Mouse (Mus musculus) neural tube, embryonic 12.5 days (tissue): ENCODE results near the gene Ap3m1. TPM values are rescaled to one million over a fixed set of nuclear protein-coding genes. Genes with fewer than 3 reads are reported as not detected.

ENCODE experiments used
- ATAC-seq: fragments of 200-750 bp; cut with Nextera tagmentation; 2 replicates; pipeline ENCODE4 v1.8.0; 2017; ENCODE audit warnings: low read depth, mild to moderate bottlenecking, moderate TSS enrichment, moderate library complexity; ENCODE audit not compliant: low FRiP score
- H3K27ac ChIP-seq: fragments of 300-500 bp; sonication (generic); 2 replicates; pipeline ENCODE4 v1.5.1; 2016
- H3K27me3 ChIP-seq: fragments of 300-500 bp; sonication (generic); replicated peaks from 2 replicates; pipeline ENCODE4 v1.6.1; 2016; ENCODE audit warnings: mild to moderate bottlenecking
- H3K36me3 ChIP-seq: fragments of 300-500 bp; sonication (generic); 2 replicates; pipeline ENCODE4 v1.6.1; 2016; ENCODE audit warnings: mild to moderate bottlenecking
- H3K4me1 ChIP-seq: fragments of 300-500 bp; sonication (generic); 2 replicates; pipeline ENCODE4 v1.6.1; 2016
- H3K4me2 ChIP-seq: fragments of 300-500 bp; sonication (generic); replicated peaks from 2 replicates; pipeline ENCODE4 v1.6.1; 2016; ENCODE audit warnings: mild to moderate bottlenecking
- H3K4me3 ChIP-seq: fragments of 300-500 bp; sonication (generic); 2 replicates; pipeline ENCODE4 v1.5.1; 2016
- H3K9ac ChIP-seq: fragments of 300-500 bp; sonication (generic); 2 replicates; pipeline ENCODE4 v1.6.1; 2016; ENCODE audit warnings: mild to moderate bottlenecking
- H3K9me3 ChIP-seq: fragments of 300-500 bp; sonication (generic); 2 replicates; pipeline ENCODE4 v1.6.1; 2016; ENCODE audit warnings: mild to moderate bottlenecking
- WGBS: fragments of 180-500 bp; shearing (Covaris S2); methylation state at CpG from one replicate; pipeline ENCODE4 v1.1.7; 2016; 5-methylcytosine and 5-hydroxymethylcytosine counted together
- polyA plus RNA-seq: library from polyadenylated mRNA; unstranded; fragments of >200 nt; fragmentation: Nextera tagmentation; extraction: Ambion mirVana; gene quantifications from 2 replicates; pipeline ENCODE4 v1.2.1, GENCODE M21; 2016

The Ap3m1 gene
- polyA plus RNA-seq, 1 experiment from 2014 or later: 113 TPM

GRCm38 (mm10) chr14:21034791-21035190 lies 17.5 kb downstream of the Ap3m1 start:
- WGBS: 94% methylated on average over 3 of the region's 3 CpGs
- H3K36me3 ChIP-seq: peaks cover 67% of the 10 kb centered on the region
- no peaks in the 10 kb centered on the region for H3K4me1 ChIP-seq
- H3K4me2 ChIP-seq: no peak overlapping the region
- H3K27ac ChIP-seq: no peak overlapping the region
- H3K9me3 ChIP-seq: no peaks in the 10 kb centered on the region
- H3K4me3 ChIP-seq: no peak overlapping the region
- no peak overlapping the region for H3K9ac ChIP-seq
- no peaks in the 10 kb centered on the region for H3K27me3 ChIP-seq
- ATAC-seq: no peak

GRCm38 (mm10) chr14:21034271-21034670 lies 18.0 kb downstream of the Ap3m1 start:
- no peak overlapping the region for H3K9ac ChIP-seq
- ATAC-seq: no peak
- no peak overlapping the region for H3K4me3 ChIP-seq
- WGBS: 91% methylated on average over 4 of the region's 4 CpGs
- no peak overlapping the region for H3K27ac ChIP-seq
- no peaks in the 10 kb centered on the region for H3K27me3 ChIP-seq
- H3K36me3 ChIP-seq: peaks cover 67% of the 10 kb centered on the region
- no peak overlapping the region for H3K4me2 ChIP-seq
- H3K4me1 ChIP-seq: no peaks in the 10 kb centered on the region
- H3K9me3 ChIP-seq: no peaks in the 10 kb centered on the region

- no peaks in the 10 kb centered on the region for H3K9me3 ChIP-seq
- 58% methylated on average over 6 of the region's 6 CpGs for WGBS
- H3K27ac ChIP-seq: no peak overlapping the region
- no peak overlapping the region for H3K9ac ChIP-seq
- no peak for ATAC-seq
- no peaks in the 10 kb centered on the region for H3K27me3 ChIP-seq
- peaks cover 67% of the 10 kb centered on the region for H3K36me3 ChIP-seq
- H3K4me1 ChIP-seq: no peaks in the 10 kb centered on the region
- H3K4me2 ChIP-seq: no peak overlapping the region
- H3K4me3 ChIP-seq: no peak overlapping the region
These were observed 20.4 kb downstream of the Ap3m1 start for GRCm38 (mm10) chr14:21031783-21032511.

- 92% methylated on average over 11 of the region's 11 CpGs for WGBS
- ATAC-seq: no peak
These were observed 23.2 kb downstream of the Ap3m1 start for GRCm38 (mm10) chr14:21029025-21029659.

GRCm38 (mm10) chr14:21027542-21027941 lies 24.8 kb downstream of the Ap3m1 start:
- Histone ChIP-seq H3K9me3 (no peaks in the 10 kb centered on the region), H3K9ac (no peak overlapping the region), H3K36me3 (peaks cover 68% of the 10 kb centered on the region), H3K4me1 (no peaks in the 10 kb centered on the region), H3K4me2 (no peak overlapping the region), H3K27ac (no peak overlapping the region), H3K4me3 (no peak overlapping the region), H3K27me3 (no peaks in the 10 kb centered on the region)
- ATAC-seq: no peak

More at GRCm38 (mm10) chr14:21029025-21029659, 23.2 kb downstream of the Ap3m1 start:
- no peaks in the 10 kb centered on the region for H3K9me3 ChIP-seq
- no peak overlapping the region for H3K4me2 ChIP-seq
- H3K27ac ChIP-seq: no peak overlapping the region
- no peaks in the 10 kb centered on the region for H3K27me3 ChIP-seq
- H3K36me3 ChIP-seq: peaks cover 69% of the 10 kb centered on the region
- no peak overlapping the region for H3K4me3 ChIP-seq
- H3K4me1 ChIP-seq: no peaks in the 10 kb centered on the region
- H3K9ac ChIP-seq: no peak overlapping the region

- ATAC-seq: no peak
These were observed 31.9 kb downstream of the Ap3m1 start for GRCm38 (mm10) chr14:21020435-21020834.

GRCm38 (mm10) chr14:21018977-21019376 lies 33.3 kb downstream of the Ap3m1 start:
- peaks cover 49% of the 10 kb centered on the region for H3K36me3 ChIP-seq
- H3K4me1 ChIP-seq: no peaks in the 10 kb centered on the region
- no peaks in the 10 kb centered on the region for H3K27me3 ChIP-seq
- ATAC-seq: no peak
- H3K9ac ChIP-seq: no peak overlapping the region
- no peaks in the 10 kb centered on the region for H3K9me3 ChIP-seq
- H3K4me2 ChIP-seq: no peak overlapping the region
- no peak overlapping the region for H3K27ac ChIP-seq
- no peak overlapping the region for H3K4me3 ChIP-seq
- WGBS: 53% methylated on average over 3 of the region's 3 CpGs

More at GRCm38 (mm10) chr14:21020435-21020834, 31.9 kb downstream of the Ap3m1 start:
- WGBS: 95% methylated on average over 8 of the region's 8 CpGs
- no peaks in the 10 kb centered on the region for H3K9me3 ChIP-seq
- H3K9ac ChIP-seq: no peak overlapping the region
- no peaks in the 10 kb centered on the region for H3K27me3 ChIP-seq
- H3K4me1 ChIP-seq: no peaks in the 10 kb centered on the region
- H3K36me3 ChIP-seq: peaks cover 57% of the 10 kb centered on the region
- H3K27ac ChIP-seq: no peak overlapping the region
- H3K4me3 ChIP-seq: no peak overlapping the region
- no peak overlapping the region for H3K4me2 ChIP-seq

GRCm38 (mm10) chr14:21017871-21018270 lies 34.4 kb downstream of the Ap3m1 start:
- H3K9me3 ChIP-seq: no peaks in the 10 kb centered on the region
- WGBS: 94% methylated on average over 5 of the region's 5 CpGs
- no peaks in the 10 kb centered on the region for H3K4me1 ChIP-seq
- H3K4me2 ChIP-seq: no peak overlapping the region
- no peaks in the 10 kb centered on the region for H3K27me3 ChIP-seq
- no peak overlapping the region for H3K9ac ChIP-seq
- no peak overlapping the region for H3K27ac ChIP-seq
- no peak overlapping the region for H3K4me3 ChIP-seq
- H3K36me3 ChIP-seq: peaks cover 46% of the 10 kb centered on the region
- no peak for ATAC-seq

- Histone ChIP-seq H3K4me3 (no peak overlapping the region), H3K27ac (no peak overlapping the region), H3K36me3 (peaks cover 31% of the 10 kb centered on the region), H3K27me3 (no peaks in the 10 kb centered on the region), H3K9ac (no peak overlapping the region), H3K4me1 (no peaks in the 10 kb centered on the region), H3K9me3 (no peaks in the 10 kb centered on the region), H3K4me2 (no peak overlapping the region)
- ATAC-seq: no peak
- WGBS: 87% methylated on average over 5 of the region's 5 CpGs
These were observed 38.4 kb downstream of the Ap3m1 start for GRCm38 (mm10) chr14:21013800-21014334.

GRCm38 (mm10) chr14:20999617-21000016 lies 52.7 kb downstream of the Ap3m1 start:
- WGBS: 91% methylated on average over 4 of the region's 4 CpGs
- H3K4me1 ChIP-seq: no peaks in the 10 kb centered on the region
- H3K36me3 ChIP-seq: peaks cover 15% of the 10 kb centered on the region
- H3K4me2 ChIP-seq: no peak overlapping the region
- no peaks in the 10 kb centered on the region for H3K27me3 ChIP-seq
- H3K9me3 ChIP-seq: no peaks in the 10 kb centered on the region
- no peak for ATAC-seq
- no peak overlapping the region for H3K9ac ChIP-seq
- H3K27ac ChIP-seq: no peak overlapping the region
- no peak overlapping the region for H3K4me3 ChIP-seq

- no peak overlapping the region for H3K9ac ChIP-seq
These were observed 54.8 kb downstream of the Ap3m1 start for GRCm38 (mm10) chr14:20997548-20997947.

GRCm38 (mm10) chr14:20996361-20996760 lies 55.9 kb downstream of the Ap3m1 start:
- Histone ChIP-seq H3K9ac (no peak overlapping the region), H3K36me3 (peaks cover 8% of the 10 kb centered on the region; the same call in 1 of the 2 replicates), H3K4me3 (no peak overlapping the region), H3K27ac (no peak overlapping the region), H3K9me3 (no peaks in the 10 kb centered on the region), H3K27me3 (no peaks in the 10 kb centered on the region), H3K4me1 (no peaks in the 10 kb centered on the region), H3K4me2 (no peak overlapping the region)
- 73% methylated on average over 5 of the region's 5 CpGs for WGBS
- no peak for ATAC-seq

More at GRCm38 (mm10) chr14:20997548-20997947, 54.8 kb downstream of the Ap3m1 start:
- Histone ChIP-seq H3K4me3 (no peak overlapping the region), H3K4me2 (no peak overlapping the region), H3K27me3 (no peaks in the 10 kb centered on the region), H3K27ac (no peak overlapping the region), H3K36me3 (peaks cover 5% of the 10 kb centered on the region; the same call in 1 of the 2 replicates), H3K4me1 (no peaks in the 10 kb centered on the region), H3K9me3 (no peaks in the 10 kb centered on the region)
- ATAC-seq: no peak
- 57% methylated on average over 3 of the region's 3 CpGs for WGBS
